Mouse (Mus musculus): ENCODE measurements around the gene Pnpt1. TPM values are rescaled to one million over a fixed set of nuclear protein-coding genes. Genes with fewer than 3 reads are reported as not detected.

Gene Pnpt1
- polyA plus RNA-seq, 1 experiment from 2014 or later = 60.4 TPM

GRCm38 (mm10) chr11:29172563-29173124 is 42.1 kb downstream of the Pnpt1 start, which contains the start of gene Ppp4r3b:
Gene Ppp4r3b, plus strand, starts transcription at chr11:29172890.
- ATAC-seq (replicated peaks; ENCODE audit: low FRiP score) (peak; percentile 96), DNase-seq (ENCODE audit: low spot score) (peak; percentile 95)
- Histone ChIP-seq H3K9ac (ENCODE audit: low read depth, low read length) (peak within 1 kb of the TSS; percentile 100), H3K27me3 (replicated peaks; ENCODE audit: control insufficient read depth, insufficient read depth, low read length) (no peaks in the 10 kb centered on the region), H3K4me2 (peak within 1 kb of the TSS; percentile 83), H3K36me3 (ENCODE audit: control insufficient read depth, insufficient read depth, low read length) (no peaks in the 10 kb centered on the region), H3K4me3 (ENCODE audit: low read depth, low read length) (peak within 1 kb of the TSS; percentile 96), H3K4me1 (replicated peaks; ENCODE audit: control insufficient read depth, insufficient read depth, low read length) (peaks cover 6% of the 10 kb centered on the region), H3K27ac (ENCODE audit: low read depth, low read length) (peak within 1 kb of the TSS; percentile 96), H3K9me3 (ENCODE audit: control insufficient read depth, low read length) (no peaks in the 10 kb centered on the region)
- WGBS = under 1% methylated on average over 50 of the region's 50 CpGs

DNA sequence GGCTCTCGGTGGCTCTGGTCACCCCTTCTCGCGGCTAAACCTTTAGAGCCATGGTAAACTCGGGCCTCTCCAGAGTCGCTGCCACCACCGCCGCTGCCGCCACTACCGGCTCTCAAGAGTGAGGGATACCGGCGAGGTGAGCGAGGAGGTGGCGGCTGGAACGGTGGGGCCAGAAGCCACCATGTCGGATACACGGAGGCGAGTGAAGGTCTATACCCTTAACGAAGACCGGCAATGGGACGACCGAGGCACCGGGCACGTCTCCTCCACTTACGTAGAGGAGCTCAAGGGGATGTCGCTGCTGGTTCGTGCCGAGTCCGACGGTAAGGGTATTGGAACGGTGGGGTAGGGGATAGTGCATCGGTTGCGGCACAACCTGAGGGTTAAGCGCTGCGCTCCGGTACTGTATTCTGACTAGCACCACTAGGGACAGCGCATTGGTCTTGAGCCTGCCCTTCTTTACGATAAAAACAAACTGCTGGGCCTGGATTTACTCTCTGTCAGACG is 42.6 kb downstream of the Pnpt1 start:
- H3K36me3 ChIP-seq (ENCODE audit: control insufficient read depth, insufficient read depth, low read length) = no peaks in the 10 kb centered on the region
- H3K27me3 ChIP-seq (replicated peaks; ENCODE audit: control insufficient read depth, insufficient read depth, low read length) = no peaks in the 10 kb centered on the region
- peak overlapping the region; percentile 80 for H3K4me2 ChIP-seq
- H3K4me3 ChIP-seq (ENCODE audit: low read depth, low read length) = peak overlapping the region; percentile 96
- ATAC-seq (replicated peaks; ENCODE audit: low FRiP score) (peak; percentile 75), DNase-seq (ENCODE audit: low spot score) (no peak)
- under 1% methylated on average over 38 of the region's 38 CpGs for WGBS
- no peaks in the 10 kb centered on the region for H3K9me3 ChIP-seq (ENCODE audit: control insufficient read depth, low read length)
- H3K9ac ChIP-seq (ENCODE audit: low read depth, low read length) = peak overlapping the region; percentile 100
- peaks cover 6% of the 10 kb centered on the region for H3K4me1 ChIP-seq (replicated peaks; ENCODE audit: control insufficient read depth, insufficient read depth, low read length)
- H3K27ac ChIP-seq (ENCODE audit: low read depth, low read length) = peak overlapping the region; percentile 96

- ATAC-seq (replicated peaks; ENCODE audit: low FRiP score) (no peak), DNase-seq (ENCODE audit: low spot score) (peak; percentile 34)
- WGBS = 4% methylated on average over 13 of the region's 13 CpGs
Observed at GRCm38 (mm10) chr11:29173706-29174436, 43.3 kb downstream of the Pnpt1 start.

DNA sequence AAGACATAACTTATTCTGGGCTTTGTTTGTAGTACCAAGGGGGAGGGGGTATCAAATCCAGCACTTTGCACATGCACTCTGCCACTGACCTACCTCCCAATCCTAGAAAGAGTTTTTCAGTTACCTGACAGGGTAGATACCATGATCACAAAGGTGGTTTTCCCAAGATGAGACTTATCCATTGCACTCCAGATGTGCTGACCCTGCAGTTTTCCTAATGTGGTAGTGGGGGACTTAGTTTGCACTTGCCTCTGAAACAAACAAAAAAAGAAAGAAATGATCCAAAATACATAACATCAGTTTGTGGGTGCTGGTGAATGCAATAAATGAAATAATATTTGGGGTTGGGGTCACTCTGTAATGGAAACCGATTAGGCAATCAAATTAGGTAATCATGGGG is 48.8 kb downstream of the Pnpt1 start:
- H3K36me3 ChIP-seq (ENCODE audit: control insufficient read depth, insufficient read depth, low read length) = peaks cover 9% of the 10 kb centered on the region; the same call in 1 of the 2 replicates
- no peaks in the 10 kb centered on the region for H3K9me3 ChIP-seq (ENCODE audit: control insufficient read depth, low read length)
- H3K9ac ChIP-seq (ENCODE audit: low read depth, low read length) = no peak overlapping the region
- 95% methylated on average over 1 of the region's 1 CpGs for WGBS
- H3K27ac ChIP-seq (ENCODE audit: low read depth, low read length) = no peak overlapping the region
- H3K27me3 ChIP-seq (replicated peaks; ENCODE audit: control insufficient read depth, insufficient read depth, low read length) = no peaks in the 10 kb centered on the region
- no peak overlapping the region for H3K4me3 ChIP-seq (ENCODE audit: low read depth, low read length)
- DNase-seq (ENCODE audit: low spot score) = no peak
- no peak for ATAC-seq (replicated peaks; ENCODE audit: low FRiP score)
- no peak overlapping the region for H3K4me2 ChIP-seq
- H3K4me1 ChIP-seq (replicated peaks; ENCODE audit: control insufficient read depth, insufficient read depth, low read length) = no peaks in the 10 kb centered on the region

More at GRCm38 (mm10) chr11:29173706-29174436, 43.3 kb downstream of the Pnpt1 start:
- peak overlapping the region; percentile 96 for H3K4me3 ChIP-seq (ENCODE audit: low read depth, low read length)
- H3K4me2 ChIP-seq = peak overlapping the region; percentile 80
- H3K27ac ChIP-seq (ENCODE audit: low read depth, low read length) = peak overlapping the region; percentile 96
- no peaks in the 10 kb centered on the region for H3K27me3 ChIP-seq (replicated peaks; ENCODE audit: control insufficient read depth, insufficient read depth, low read length)
- peak overlapping the region; percentile 100 for H3K9ac ChIP-seq (ENCODE audit: low read depth, low read length)
- H3K9me3 ChIP-seq (ENCODE audit: control insufficient read depth, low read length) = no peaks in the 10 kb centered on the region
- no peaks in the 10 kb centered on the region for H3K36me3 ChIP-seq (ENCODE audit: control insufficient read depth, insufficient read depth, low read length)
- peaks cover 6% of the 10 kb centered on the region for H3K4me1 ChIP-seq (replicated peaks; ENCODE audit: control insufficient read depth, insufficient read depth, low read length)

DNA sequence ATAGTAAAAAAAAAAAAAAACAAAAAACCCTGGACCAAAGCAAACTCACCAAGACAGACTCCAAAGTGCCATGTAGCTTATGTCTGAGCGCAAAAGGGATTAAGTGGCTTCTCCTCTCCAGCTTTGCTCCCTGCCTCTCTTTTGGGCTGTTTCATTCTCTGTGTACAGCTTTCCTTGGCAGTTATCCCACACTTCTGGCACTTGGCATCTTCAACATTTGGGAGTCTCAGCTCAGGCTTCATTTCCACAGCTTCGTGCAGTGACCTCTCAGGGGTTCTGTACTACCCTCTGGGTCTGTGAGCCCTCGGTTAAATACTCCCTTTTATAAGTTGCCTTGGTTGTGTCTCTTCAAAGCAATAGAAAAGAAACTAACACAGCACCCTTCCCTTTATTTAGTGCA is 50.1 kb downstream of the Pnpt1 start:
- Histone ChIP-seq H3K9me3 (ENCODE audit: control insufficient read depth, low read length) (no peaks in the 10 kb centered on the region), H3K36me3 (ENCODE audit: control insufficient read depth, insufficient read depth, low read length) (peaks cover 11% of the 10 kb centered on the region; the same call in 1 of the 2 replicates), H3K9ac (ENCODE audit: low read depth, low read length) (no peak overlapping the region), H3K27ac (ENCODE audit: low read depth, low read length) (no peak overlapping the region), H3K4me1 (replicated peaks; ENCODE audit: control insufficient read depth, insufficient read depth, low read length) (no peaks in the 10 kb centered on the region), H3K4me3 (ENCODE audit: low read depth, low read length) (no peak overlapping the region), H3K27me3 (replicated peaks; ENCODE audit: control insufficient read depth, insufficient read depth, low read length) (no peaks in the 10 kb centered on the region), H3K4me2 (no peak overlapping the region)
- no peak for ATAC-seq (replicated peaks; ENCODE audit: low FRiP score)
- WGBS = 90% methylated on average over 3 of the region's 3 CpGs
- no peak for DNase-seq (ENCODE audit: low spot score)

- ATAC-seq (replicated peaks; ENCODE audit: low FRiP score) (no peak), DNase-seq (ENCODE audit: low spot score) (no peak)
- no peak overlapping the region for H3K9ac ChIP-seq (ENCODE audit: low read depth, low read length)
- WGBS = 93% methylated on average over 5 of the region's 5 CpGs
- no peak overlapping the region for H3K4me3 ChIP-seq (ENCODE audit: low read depth, low read length)
- peaks cover 11% of the 10 kb centered on the region; the same call in 1 of the 2 replicates for H3K36me3 ChIP-seq (ENCODE audit: control insufficient read depth, insufficient read depth, low read length)
- H3K4me1 ChIP-seq (replicated peaks; ENCODE audit: control insufficient read depth, insufficient read depth, low read length) = no peaks in the 10 kb centered on the region
- no peak overlapping the region for H3K27ac ChIP-seq (ENCODE audit: low read depth, low read length)
- no peak overlapping the region for H3K4me2 ChIP-seq
- H3K9me3 ChIP-seq (ENCODE audit: control insufficient read depth, low read length) = no peaks in the 10 kb centered on the region
- no peaks in the 10 kb centered on the region for H3K27me3 ChIP-seq (replicated peaks; ENCODE audit: control insufficient read depth, insufficient read depth, low read length)
Observed at GRCm38 (mm10) chr11:29181751-29182150, 51.2 kb downstream of the Pnpt1 start.

GRCm38 (mm10) chr11:29188981-29189380 is 58.4 kb downstream of the Pnpt1 start:
- Histone ChIP-seq H3K9ac (ENCODE audit: low read depth, low read length) (no peak overlapping the region), H3K4me1 (replicated peaks; ENCODE audit: control insufficient read depth, insufficient read depth, low read length) (no peaks in the 10 kb centered on the region), H3K27me3 (replicated peaks; ENCODE audit: control insufficient read depth, insufficient read depth, low read length) (no peaks in the 10 kb centered on the region), H3K4me3 (ENCODE audit: low read depth, low read length) (no peak overlapping the region), H3K36me3 (ENCODE audit: control insufficient read depth, insufficient read depth, low read length) (peaks cover 12% of the 10 kb centered on the region), H3K9me3 (ENCODE audit: control insufficient read depth, low read length) (no peaks in the 10 kb centered on the region), H3K27ac (ENCODE audit: low read depth, low read length) (no peak overlapping the region), H3K4me2 (no peak overlapping the region)
- ATAC-seq (replicated peaks; ENCODE audit: low FRiP score) (no peak), DNase-seq (ENCODE audit: low spot score) (no peak)
- WGBS = 88% methylated on average over 2 of the region's 2 CpGs

- H3K9me3 ChIP-seq (ENCODE audit: control insufficient read depth, low read length) = no peaks in the 10 kb centered on the region
- peaks cover 10% of the 10 kb centered on the region; the same call in 1 of the 2 replicates for H3K36me3 ChIP-seq (ENCODE audit: control insufficient read depth, insufficient read depth, low read length)
- H3K4me2 ChIP-seq = no peak overlapping the region
- no peaks in the 10 kb centered on the region for H3K27me3 ChIP-seq (replicated peaks; ENCODE audit: control insufficient read depth, insufficient read depth, low read length)
- ATAC-seq (replicated peaks; ENCODE audit: low FRiP score) (no peak), DNase-seq (ENCODE audit: low spot score) (no peak)
- no peak overlapping the region for H3K4me3 ChIP-seq (ENCODE audit: low read depth, low read length)
- H3K4me1 ChIP-seq (replicated peaks; ENCODE audit: control insufficient read depth, insufficient read depth, low read length) = no peaks in the 10 kb centered on the region
- no peak overlapping the region for H3K9ac ChIP-seq (ENCODE audit: low read depth, low read length)
- WGBS = 81% methylated on average over 5 of the region's 5 CpGs
- no peak overlapping the region for H3K27ac ChIP-seq (ENCODE audit: low read depth, low read length)
Observed at GRCm38 (mm10) chr11:29203653-29204052, 73.1 kb downstream of the Pnpt1 start.
